Mouse (Mus musculus): ENCODE data around the gene Slc35f4. TPM values are rescaled to one million over a fixed set of nuclear protein-coding genes. Genes with fewer than 3 reads are reported as not detected.

Gene Slc35f4
- polyA plus RNA-seq, 1 experiment from 2014 or later, result not detected

DNA sequence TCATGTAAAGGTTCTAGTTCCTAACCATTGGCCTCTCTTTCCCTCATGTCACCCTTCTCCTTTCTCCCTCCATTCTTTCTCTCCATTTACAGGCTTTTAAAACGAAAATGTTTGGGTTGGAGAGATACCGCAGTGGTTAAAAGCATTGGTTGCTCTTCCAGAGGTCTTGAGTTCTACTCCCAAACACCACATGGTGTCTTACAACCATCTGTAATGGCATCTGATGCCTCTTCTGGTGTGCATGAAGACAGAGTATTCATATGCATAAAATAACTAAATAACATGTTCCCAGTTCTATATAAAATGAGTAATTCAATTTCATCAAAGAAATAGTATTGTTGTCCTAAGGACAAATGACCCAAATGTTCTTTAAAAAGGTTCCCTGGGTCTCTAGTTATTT, 49.2 kb downstream of the Slc35f4 start:
- no peak overlapping the region for H3K9ac ChIP-seq
- H3K4me3 ChIP-seq, result no peak overlapping the region
- no peaks in the 10 kb centered on the region for H3K27me3 ChIP-seq (replicated peaks)
- no peak overlapping the region for H3K27ac ChIP-seq (ENCODE audit: poor library complexity, severe bottlenecking)
- H3K9me3 ChIP-seq (replicated peaks), result no peaks in the 10 kb centered on the region
- H3K36me3 ChIP-seq, result no peaks in the 10 kb centered on the region
- H3K4me1 ChIP-seq (replicated peaks), result no peaks in the 10 kb centered on the region
- H3K4me2 ChIP-seq, result no peak overlapping the region
- ATAC-seq (ENCODE audit: insufficient number of reproducible peaks, low FRiP score), result no peak
- 72% methylated on average over 2 of the region's 2 CpGs for whole genome bisulfite sequencing

DNA sequence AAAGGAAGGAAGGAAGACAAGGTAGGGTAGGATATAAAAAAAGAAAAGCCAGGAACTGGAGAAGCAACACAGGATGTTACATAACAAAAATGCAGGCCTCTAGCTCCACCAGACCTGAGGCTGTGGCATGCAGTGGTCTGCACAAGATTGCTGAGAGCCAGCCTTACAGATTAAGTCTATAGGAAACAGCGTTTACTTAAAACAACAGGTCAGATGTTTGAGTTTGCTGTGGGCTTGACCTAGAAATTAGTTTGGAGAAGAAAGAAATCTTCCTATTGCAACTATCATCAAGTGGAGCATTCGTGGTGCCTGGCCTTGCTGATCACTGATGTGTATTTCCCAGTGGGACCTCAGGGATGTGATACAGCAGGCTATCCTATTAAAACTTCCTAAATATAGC, 64.1 kb downstream of the Slc35f4 start:
- Histone ChIP-seq H3K27me3 (replicated peaks) (no peaks in the 10 kb centered on the region), H3K4me3 (no peak overlapping the region), H3K9ac (no peak overlapping the region), H3K9me3 (replicated peaks) (no peaks in the 10 kb centered on the region; the same call in 1 of the 2 replicates), H3K4me2 (no peak overlapping the region), H3K36me3 (no peaks in the 10 kb centered on the region), H3K27ac (ENCODE audit: poor library complexity, severe bottlenecking) (no peak overlapping the region), H3K4me1 (replicated peaks) (no peaks in the 10 kb centered on the region)
- 62% methylated on average over 2 of the region's 2 CpGs for whole genome bisulfite sequencing
- no peak for ATAC-seq (ENCODE audit: insufficient number of reproducible peaks, low FRiP score)

DNA sequence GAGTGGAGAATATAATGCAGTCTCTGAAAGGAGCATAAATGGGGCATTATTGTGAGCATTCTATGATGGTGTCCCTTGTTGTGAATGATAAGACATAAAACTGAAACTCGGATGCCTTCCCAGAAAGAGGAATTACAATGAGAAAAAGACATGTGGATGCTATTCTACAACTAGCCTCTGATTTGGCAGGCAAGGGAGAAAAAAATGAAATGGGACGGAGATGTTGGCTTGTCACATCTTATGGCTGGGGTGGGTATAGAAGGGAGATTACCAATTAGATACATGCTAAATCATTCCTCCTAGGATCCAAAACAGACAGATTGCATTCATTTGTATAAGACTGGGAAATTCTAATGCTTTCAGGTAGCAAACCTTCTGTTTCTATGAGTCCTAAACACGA, 65.0 kb downstream of the Slc35f4 start:
- ATAC-seq (ENCODE audit: insufficient number of reproducible peaks, low FRiP score), result no peak
- Histone ChIP-seq H3K4me3 (no peak overlapping the region), H3K36me3 (no peaks in the 10 kb centered on the region), H3K27ac (ENCODE audit: poor library complexity, severe bottlenecking) (no peak overlapping the region), H3K9me3 (replicated peaks) (no peaks in the 10 kb centered on the region; the same call in 1 of the 2 replicates), H3K4me2 (no peak overlapping the region), H3K9ac (no peak overlapping the region), H3K4me1 (replicated peaks) (no peaks in the 10 kb centered on the region), H3K27me3 (replicated peaks) (no peaks in the 10 kb centered on the region)
- WGBS, result 69% methylated on average over 3 of the region's 3 CpGs

DNA sequence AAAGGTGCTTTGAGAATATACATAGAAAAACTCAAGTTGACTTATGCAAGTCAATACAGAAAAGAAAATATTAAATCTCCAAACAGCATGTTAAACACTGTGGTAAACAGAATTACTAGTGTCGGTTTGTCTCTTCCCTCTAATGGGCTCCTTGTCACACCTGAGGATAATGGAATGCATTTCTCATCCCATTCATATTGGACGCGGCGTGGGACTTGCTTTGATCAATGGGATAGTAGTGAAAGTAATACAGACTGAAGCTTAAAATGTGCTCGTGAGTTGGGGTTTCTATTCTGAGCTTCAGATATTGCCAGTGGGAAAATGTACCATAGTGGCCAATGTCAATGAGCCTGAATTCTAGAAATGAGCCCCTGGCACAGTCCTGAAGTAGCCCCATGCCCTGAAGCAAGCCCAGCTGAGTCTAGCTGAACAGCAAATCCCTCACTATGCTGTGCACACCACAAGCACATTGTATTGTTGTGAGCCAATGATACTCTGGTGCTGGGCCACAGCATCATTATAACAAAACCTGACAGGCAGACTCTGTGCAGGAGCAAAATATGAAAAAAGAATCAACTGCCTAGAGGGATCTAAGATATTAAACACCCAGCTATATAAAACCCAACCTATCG, 71.4 kb downstream of the Slc35f4 start:
- no peak overlapping the region for H3K9ac ChIP-seq
- no peaks in the 10 kb centered on the region; the same call in 1 of the 2 replicates for H3K9me3 ChIP-seq (replicated peaks)
- ATAC-seq (ENCODE audit: insufficient number of reproducible peaks, low FRiP score), result no peak
- WGBS, result 82% methylated on average over 6 of the region's 6 CpGs
- H3K27me3 ChIP-seq (replicated peaks), result no peaks in the 10 kb centered on the region
- H3K4me1 ChIP-seq (replicated peaks), result no peaks in the 10 kb centered on the region
- no peak overlapping the region for H3K27ac ChIP-seq (ENCODE audit: poor library complexity, severe bottlenecking)
- no peak overlapping the region for H3K4me3 ChIP-seq
- no peak overlapping the region for H3K4me2 ChIP-seq
- no peaks in the 10 kb centered on the region for H3K36me3 ChIP-seq

DNA sequence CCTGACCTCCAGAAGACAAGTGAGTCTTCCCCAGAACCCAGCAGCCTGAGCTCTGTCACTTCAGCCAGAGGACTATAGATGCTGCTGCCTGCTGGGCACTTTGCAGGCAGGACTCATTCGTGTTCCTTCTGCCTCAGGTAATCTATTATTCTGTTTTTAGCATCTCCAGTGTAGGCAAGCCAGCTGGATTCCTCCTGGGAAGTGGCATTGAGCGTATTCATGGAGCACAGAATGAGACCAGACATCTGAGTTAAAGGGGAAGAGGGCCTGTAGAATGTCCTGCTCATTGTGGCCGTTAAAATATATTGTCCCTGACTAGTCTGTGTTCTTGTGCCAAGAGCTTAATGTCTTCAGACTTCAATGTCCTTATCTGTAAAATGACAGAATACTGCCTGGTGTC, 72.1 kb downstream of the Slc35f4 start:
- no peak overlapping the region for H3K4me3 ChIP-seq
- no peak for ATAC-seq (ENCODE audit: insufficient number of reproducible peaks, low FRiP score)
- WGBS, result 38% methylated on average over 3 of the region's 3 CpGs

DNA sequence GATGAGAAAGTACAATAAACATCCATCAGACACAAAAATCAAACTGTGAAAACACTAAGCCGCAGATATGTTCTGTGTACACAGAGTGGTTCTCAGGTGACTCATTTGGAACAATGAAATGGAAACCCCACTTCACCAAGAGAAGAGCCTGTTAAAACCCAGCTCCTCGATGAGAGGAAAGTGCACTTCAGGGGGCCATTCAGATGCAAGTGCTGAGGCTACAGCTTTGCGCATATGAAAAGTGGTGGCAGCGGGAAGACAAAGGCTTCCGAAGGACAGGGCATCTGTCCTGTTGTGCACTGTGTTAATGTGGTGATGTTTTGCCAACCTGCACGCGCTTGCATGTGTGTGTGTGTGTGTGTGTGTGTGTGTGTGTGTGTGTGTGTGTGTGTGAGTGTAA, 78.2 kb downstream of the Slc35f4 start:
- Histone ChIP-seq H3K36me3 (no peaks in the 10 kb centered on the region), H3K4me2 (no peak overlapping the region), H3K27me3 (replicated peaks) (no peaks in the 10 kb centered on the region), H3K4me3 (no peak overlapping the region), H3K27ac (ENCODE audit: poor library complexity, severe bottlenecking) (no peak overlapping the region), H3K9ac (no peak overlapping the region), H3K4me1 (replicated peaks) (no peaks in the 10 kb centered on the region), H3K9me3 (replicated peaks) (no peaks in the 10 kb centered on the region)
- 25% methylated on average over 7 of the region's 7 CpGs for WGBS
- no peak for ATAC-seq (ENCODE audit: insufficient number of reproducible peaks, low FRiP score)

More for the DNA sequence above, 72.1 kb downstream of the Slc35f4 start:
- Histone ChIP-seq H3K9me3 (replicated peaks) (no peaks in the 10 kb centered on the region; the same call in 1 of the 2 replicates), H3K27me3 (replicated peaks) (no peaks in the 10 kb centered on the region), H3K36me3 (no peaks in the 10 kb centered on the region), H3K9ac (no peak overlapping the region), H3K4me2 (no peak overlapping the region), H3K27ac (ENCODE audit: poor library complexity, severe bottlenecking) (no peak overlapping the region), H3K4me1 (replicated peaks) (no peaks in the 10 kb centered on the region)

DNA sequence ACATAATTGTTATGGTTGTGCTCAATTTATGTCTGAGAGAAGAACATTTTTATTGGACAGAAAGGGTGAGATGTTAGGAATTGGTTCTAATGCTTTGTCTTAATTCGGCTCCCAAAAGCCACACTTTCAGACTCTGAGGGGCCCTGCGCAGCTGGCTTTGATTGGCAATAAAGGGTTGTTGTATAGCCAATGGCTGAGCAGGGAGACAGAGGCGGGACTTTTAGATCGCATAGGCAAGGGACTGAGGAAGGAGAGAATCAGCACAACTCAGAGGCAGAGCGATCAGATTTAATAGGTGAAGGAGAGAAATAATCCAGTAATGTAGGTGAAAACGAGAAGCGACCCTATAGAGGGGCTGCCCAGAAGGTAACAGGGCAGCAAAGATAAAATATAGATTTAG, 79.4 kb downstream of the Slc35f4 start:
- Histone ChIP-seq H3K4me2 (peak overlapping the region; percentile 4; the same call in 1 of the 2 replicates), H3K4me1 (replicated peaks) (no peaks in the 10 kb centered on the region), H3K4me3 (no peak overlapping the region), H3K9me3 (replicated peaks) (no peaks in the 10 kb centered on the region), H3K27ac (ENCODE audit: poor library complexity, severe bottlenecking) (no peak overlapping the region), H3K9ac (no peak overlapping the region), H3K27me3 (replicated peaks) (no peaks in the 10 kb centered on the region), H3K36me3 (no peaks in the 10 kb centered on the region)
- no peak for ATAC-seq (ENCODE audit: insufficient number of reproducible peaks, low FRiP score)
- 36% methylated on average over 7 of the region's 7 CpGs for WGBS

DNA sequence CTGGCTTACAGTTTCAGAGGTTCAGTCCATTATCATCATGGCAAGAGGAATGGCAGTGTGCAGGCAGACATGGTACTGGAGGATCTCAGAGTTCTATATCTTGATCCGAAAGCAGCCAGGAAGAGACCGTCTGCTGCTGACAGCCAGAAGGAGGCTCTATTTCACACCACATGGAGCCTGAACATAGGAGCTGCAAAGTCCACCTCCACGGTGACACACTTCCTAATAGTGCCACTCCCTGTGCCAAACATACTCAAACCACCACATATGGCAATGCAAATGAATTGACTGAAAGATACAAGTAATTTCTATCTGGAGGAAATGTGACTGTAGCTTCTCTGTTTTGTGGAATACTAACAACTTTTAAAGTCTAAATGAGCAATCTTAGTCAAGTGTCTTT, 89.0 kb downstream of the Slc35f4 start:
- Histone ChIP-seq H3K27ac (ENCODE audit: poor library complexity, severe bottlenecking) (no peak overlapping the region), H3K9ac (no peak overlapping the region), H3K36me3 (no peaks in the 10 kb centered on the region), H3K4me2 (no peak overlapping the region), H3K27me3 (replicated peaks) (no peaks in the 10 kb centered on the region), H3K9me3 (replicated peaks) (no peaks in the 10 kb centered on the region), H3K4me1 (replicated peaks) (no peaks in the 10 kb centered on the region), H3K4me3 (no peak overlapping the region)
- ATAC-seq (ENCODE audit: insufficient number of reproducible peaks, low FRiP score), result no peak
- 81% methylated on average over 3 of the region's 3 CpGs for WGBS

DNA sequence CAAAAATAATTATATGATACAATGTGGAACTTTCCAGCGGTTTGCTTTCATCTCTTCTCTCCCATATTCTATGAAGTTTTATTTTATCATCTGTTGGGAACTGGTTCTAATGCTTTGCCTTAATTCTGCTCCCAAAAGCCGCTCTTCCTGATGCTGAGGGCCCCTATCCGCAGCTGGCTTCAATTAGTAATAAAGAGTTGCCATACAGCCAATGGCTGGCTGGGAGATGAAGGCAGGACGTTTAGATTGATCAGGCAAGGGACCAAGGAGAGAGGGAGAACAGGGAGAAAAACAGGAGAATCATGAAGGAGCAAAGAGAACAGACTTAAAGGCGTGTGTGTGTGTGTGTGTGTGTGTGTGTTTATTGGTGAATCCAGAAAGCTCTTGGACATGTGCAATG, 94.0 kb downstream of the Slc35f4 start:
- Histone ChIP-seq H3K36me3 (no peaks in the 10 kb centered on the region), H3K4me1 (replicated peaks) (no peaks in the 10 kb centered on the region), H3K9ac (no peak overlapping the region), H3K4me3 (no peak overlapping the region), H3K4me2 (no peak overlapping the region), H3K27me3 (replicated peaks) (no peaks in the 10 kb centered on the region), H3K9me3 (replicated peaks) (no peaks in the 10 kb centered on the region), H3K27ac (ENCODE audit: poor library complexity, severe bottlenecking) (no peak overlapping the region)
- ATAC-seq (ENCODE audit: insufficient number of reproducible peaks, low FRiP score), result no peak
- 69% methylated on average over 5 of the region's 5 CpGs for WGBS

DNA sequence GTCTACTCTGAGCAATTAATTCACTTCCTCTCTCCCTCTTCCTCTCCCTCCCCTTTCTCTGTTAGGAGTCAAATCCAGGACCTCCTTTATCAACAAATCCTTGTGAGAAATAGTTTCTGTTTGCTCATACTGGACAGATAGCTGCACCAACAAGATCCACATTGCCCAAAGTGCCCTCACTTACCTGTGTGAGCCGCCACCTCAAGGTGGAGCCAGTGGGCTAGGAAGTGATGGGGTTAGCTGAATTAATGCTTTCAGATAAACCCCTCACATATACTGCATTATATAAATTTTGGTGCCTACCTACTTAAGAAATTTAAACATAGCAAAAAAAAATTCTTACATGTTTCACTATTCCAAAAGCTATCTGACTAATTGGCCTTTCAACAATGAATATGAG, 133.4 kb downstream of the Slc35f4 start:
- H3K4me3 ChIP-seq, result no peak overlapping the region
- no peaks in the 10 kb centered on the region for H3K4me1 ChIP-seq (replicated peaks)
- H3K36me3 ChIP-seq, result no peaks in the 10 kb centered on the region
- no peak for ATAC-seq (ENCODE audit: insufficient number of reproducible peaks, low FRiP score)
- H3K4me2 ChIP-seq, result no peak overlapping the region
- no peaks in the 10 kb centered on the region for H3K9me3 ChIP-seq (replicated peaks)
- no peak overlapping the region for H3K9ac ChIP-seq
- H3K27ac ChIP-seq (ENCODE audit: poor library complexity, severe bottlenecking), result no peak overlapping the region
- no peaks in the 10 kb centered on the region for H3K27me3 ChIP-seq (replicated peaks)
- WGBS, result 19% methylated on average over 1 of the region's 1 CpGs

DNA sequence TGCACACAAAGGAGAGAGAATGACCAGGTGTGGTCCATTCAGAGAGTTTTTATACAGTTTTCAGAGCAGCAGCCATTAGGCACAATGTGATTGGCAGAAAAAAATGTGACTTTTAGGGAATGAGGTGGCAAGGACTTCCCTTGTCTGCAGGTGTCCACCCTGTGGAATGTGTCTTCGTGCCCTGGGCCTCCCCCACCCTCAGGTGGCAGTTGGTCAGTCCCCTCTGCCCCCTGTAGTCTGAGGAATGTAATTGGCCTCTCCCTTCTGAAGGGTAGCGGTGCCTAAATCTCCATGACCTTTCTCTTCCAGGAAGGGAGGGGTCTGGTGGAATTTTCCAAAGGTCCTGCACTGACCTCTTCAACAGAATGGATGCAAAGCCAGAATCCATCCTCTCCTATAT, 163.7 kb downstream of the Slc35f4 start:
- WGBS, result 53% methylated on average over 2 of the region's 2 CpGs
- no peak overlapping the region for H3K4me3 ChIP-seq
- H3K4me1 ChIP-seq (replicated peaks), result no peaks in the 10 kb centered on the region
- H3K27ac ChIP-seq (ENCODE audit: poor library complexity, severe bottlenecking), result no peak overlapping the region
- no peaks in the 10 kb centered on the region for H3K27me3 ChIP-seq (replicated peaks)
- H3K9ac ChIP-seq, result no peak overlapping the region
- H3K36me3 ChIP-seq, result no peaks in the 10 kb centered on the region
- no peak for ATAC-seq (ENCODE audit: insufficient number of reproducible peaks, low FRiP score)
- H3K4me2 ChIP-seq, result no peak overlapping the region
- no peaks in the 10 kb centered on the region for H3K9me3 ChIP-seq (replicated peaks)

DNA sequence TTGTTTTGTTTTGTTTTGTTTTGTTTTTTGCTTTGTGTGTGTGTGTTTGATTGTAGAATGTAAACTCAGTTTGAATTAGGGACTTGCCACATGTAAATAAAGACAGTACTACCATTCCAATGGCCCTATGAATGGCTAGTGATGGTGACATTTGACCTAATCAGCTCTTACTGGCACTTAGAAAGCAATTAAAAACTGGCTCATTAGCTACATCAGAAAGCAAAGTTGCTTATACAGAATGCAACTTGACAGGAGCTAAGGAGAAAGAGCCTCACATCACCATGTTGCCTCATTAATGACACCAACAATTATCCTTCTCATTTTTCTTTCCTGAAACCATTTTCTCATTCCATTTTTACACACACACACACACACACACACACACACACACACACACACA, 170.3 kb downstream of the Slc35f4 start:
- Histone ChIP-seq H3K27me3 (replicated peaks) (no peaks in the 10 kb centered on the region), H3K9me3 (replicated peaks) (no peaks in the 10 kb centered on the region), H3K9ac (no peak overlapping the region), H3K4me3 (no peak overlapping the region), H3K4me1 (replicated peaks) (no peaks in the 10 kb centered on the region), H3K36me3 (no peaks in the 10 kb centered on the region), H3K4me2 (no peak overlapping the region), H3K27ac (ENCODE audit: poor library complexity, severe bottlenecking) (no peak overlapping the region)
- no peak for ATAC-seq (ENCODE audit: insufficient number of reproducible peaks, low FRiP score)

Measured in heart, embryonic 12.5 days (tissue).